Mouse (Mus musculus): ENCODE data around the gene Mif4gd. TPM values are rescaled to one million over a fixed set of nuclear protein-coding genes. Genes with fewer than 3 reads are reported as not detected.

Gene Mif4gd
- total RNA-seq, 2 experiments from 2014 or later: 46.0 to 55.0 TPM

DNA sequence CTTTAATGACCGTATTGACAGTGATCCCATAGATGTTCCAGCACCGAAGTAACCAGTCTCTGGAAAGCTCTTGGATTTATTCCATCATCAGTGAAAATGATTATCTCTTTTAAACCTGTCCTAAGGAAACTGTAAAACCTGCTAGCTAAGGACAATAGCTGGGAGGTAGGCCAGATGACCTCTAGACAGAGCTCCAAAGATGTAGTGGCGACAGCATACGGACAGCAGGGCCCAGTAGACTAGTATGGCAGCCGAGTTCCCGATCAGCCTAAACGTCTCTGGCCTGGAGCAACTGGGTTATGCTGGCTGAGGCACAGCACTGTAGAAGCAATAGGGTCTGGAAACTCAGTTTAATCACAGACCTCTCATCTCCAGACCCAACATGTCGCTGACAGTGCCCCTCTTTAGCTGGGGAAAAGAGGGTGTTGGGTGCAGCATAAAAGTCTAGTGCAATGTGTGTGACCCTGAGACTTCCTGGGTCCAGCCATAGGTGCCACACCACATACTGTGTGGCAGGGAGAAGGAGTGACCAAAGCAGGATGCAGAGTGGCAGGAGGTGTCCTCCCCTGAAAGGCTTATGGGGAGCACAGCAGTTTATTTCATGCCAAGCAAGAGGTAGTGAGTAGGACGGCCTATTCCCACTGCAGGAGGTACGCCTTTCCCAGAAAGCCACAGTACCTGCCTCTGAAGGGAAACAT lies 28.2 kb downstream of the Mif4gd start:
- intact Hi-C loops (cut with DNase I): no loop called here
- no peak overlapping the region for H3K4me3 ChIP-seq
- no peak for TF ChIP-seq CTCF (IDR thresholded peaks at IDR 0.05)
- H3K27ac ChIP-seq: no peak overlapping the region; the same call in 1 of the 2 replicates
- no peak for DNase-seq

- H3K4me3 ChIP-seq: no peak overlapping the region
- no peak for DNase-seq
- TF ChIP-seq CTCF (IDR thresholded peaks at IDR 0.05): no peak
- no peak overlapping the region for H3K27ac ChIP-seq
- intact Hi-C loops (cut with DNase I): no loop called here
Observed at GRCm38 (mm10) chr11:115582913-115583606, 29.7 kb downstream of the Mif4gd start.

GRCm38 (mm10) chr11:115579080-115579479 lies 33.7 kb downstream of the Mif4gd start:
- H3K27ac ChIP-seq: no peak overlapping the region
- DNase-seq: no peak
- no peak for TF ChIP-seq CTCF (IDR thresholded peaks at IDR 0.05)
- intact Hi-C loops (cut with DNase I): no loop called here
- H3K4me3 ChIP-seq: no peak overlapping the region

DNA sequence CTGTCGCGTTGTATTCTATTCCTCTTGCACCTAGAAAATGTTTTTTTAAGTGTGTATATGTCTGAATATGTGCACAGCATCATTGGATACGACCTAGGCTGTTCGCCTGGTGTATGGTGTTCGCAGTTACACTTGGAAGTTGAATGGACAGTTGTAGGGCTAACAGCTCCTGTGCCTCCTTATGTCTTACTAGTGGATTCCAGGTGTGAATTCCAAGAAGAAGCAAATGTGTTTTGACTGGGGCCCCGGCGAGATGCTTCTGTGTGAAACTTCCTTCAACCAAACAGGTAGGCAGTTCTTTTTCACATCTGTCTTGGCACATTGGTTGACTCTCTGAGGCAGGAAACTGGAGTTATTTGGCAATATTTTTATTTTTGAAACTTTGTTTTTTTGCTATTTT lies 47.8 kb downstream of the Mif4gd start:
- intact Hi-C loops (cut with DNase I): loop anchor here (5.0 kb wide), 1 partner anchor 73 kb away; the partner anchor contains the start of gene Nt5c
- Histone ChIP-seq H3K4me3 (peak overlapping the region; percentile 94), H3K27ac (peak overlapping the region; percentile 98; the same call in 1 of the 2 replicates)
- no peak for TF ChIP-seq CTCF (IDR thresholded peaks at IDR 0.05)
- no peak for DNase-seq

DNA sequence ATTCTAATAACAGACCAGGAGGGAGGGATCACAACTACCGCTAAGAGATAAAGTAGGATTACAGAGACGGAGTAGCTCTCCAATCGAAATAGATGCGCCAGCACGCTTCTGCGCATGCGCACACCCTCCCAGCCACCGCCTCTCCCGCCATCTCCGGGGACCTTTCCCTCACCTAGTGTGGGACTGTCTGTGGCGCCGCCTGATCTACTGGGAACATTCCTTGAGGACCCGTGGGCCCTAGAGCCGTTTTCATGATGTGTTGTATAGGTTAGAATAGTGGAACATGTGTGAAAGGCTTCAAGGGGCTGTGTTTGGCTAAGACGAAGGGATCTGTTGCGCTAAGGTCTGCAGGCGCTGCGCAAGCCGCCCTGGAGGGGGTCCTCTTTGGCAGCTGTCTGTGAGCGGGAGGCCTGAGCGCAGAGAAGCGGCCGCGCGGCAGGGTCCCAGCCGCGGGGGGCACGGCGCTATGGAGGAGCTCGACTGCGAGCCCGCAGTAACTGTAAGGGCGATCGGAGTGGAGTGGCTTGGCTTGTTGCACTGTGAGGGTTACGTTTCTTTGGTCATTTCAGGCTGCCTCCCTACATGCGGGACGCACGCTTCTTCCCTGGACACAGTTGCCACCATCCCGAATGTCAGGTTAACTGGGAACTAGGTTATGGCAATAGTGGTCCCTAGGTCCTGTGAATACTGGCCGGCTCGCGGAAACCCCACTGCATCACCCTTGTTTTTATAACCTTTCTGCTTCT lies 48.5 kb downstream of the Mif4gd start, which contains the start of gene Nup85:
TSS of gene Nup85 (plus strand) at position 371 of the 746 bp plus-strand sequence.
- Histone ChIP-seq H3K27ac (peak within 1 kb of the TSS; percentile 98), H3K4me3 (peak within 1 kb of the TSS; percentile 94)
- intact Hi-C loops (cut with DNase I): loop anchor here (5.0 kb wide), 1 partner anchor 72 kb away; the partner anchor contains the start of gene Nt5c
- peak; percentile 98 for DNase-seq
- no peak for TF ChIP-seq CTCF (IDR thresholded peaks at IDR 0.05)

GRCm38 (mm10) chr11:115563406-115563805 lies 49.4 kb downstream of the Mif4gd start:
- Histone ChIP-seq H3K4me3 (peak overlapping the region; percentile 94), H3K27ac (peak overlapping the region; percentile 98)
- TF ChIP-seq CTCF (IDR thresholded peaks at IDR 0.05): 0 out of 2 replicates have a peak, but pooled peaks have one; percentile 9
- intact Hi-C loops (cut with DNase I): loop anchor here (5.0 kb wide), 1 partner anchor 71 kb away; the partner anchor contains the start of gene Nt5c
- no peak for DNase-seq

Other genes with a start within 250 kb of the Mif4gd start
- gene Hid1, start 245.2 kb downstream of the Mif4gd start, total RNA-seq (2021): 1 to 10 TPM; 1.0 to 1.2 TPM
- gene Cdr2l, start 231.1 kb downstream of the Mif4gd start, total RNA-seq (2021): 1 to 10 TPM; 1.5 to 2.0 TPM
- gene Mrpl58, start 209.2 kb downstream of the Mif4gd start, total RNA-seq (2021): 10 to 100 TPM; 79.2 to 99.2 TPM
- gene Atp5h, start 193.0 kb downstream of the Mif4gd start, total RNA-seq (2021): 100 to 1,000 TPM; 680 to 956 TPM
- 10 to 100 TPM; 14.8 to 22.3 TPM for gene Kctd2, start 192.8 kb downstream of the Mif4gd start, total RNA-seq (2021)
- gene Trim80, start 172.4 kb downstream of the Mif4gd start, total RNA-seq (2021): not detected
- gene Slc16a5, start 150.5 kb downstream of the Mif4gd start, total RNA-seq (2021): not detected
- under 1 TPM; 0.95 to 0.99 TPM for gene Armc7, start 137.3 kb downstream of the Mif4gd start, total RNA-seq (2021)
- 1 to 10 TPM; 5.8 to 7.7 TPM for gene Nt5c, start 121.1 kb downstream of the Mif4gd start, total RNA-seq (2021)
- gene Jpt1, start 98.6 kb downstream of the Mif4gd start, total RNA-seq (2021): 10 to 100 TPM; 38.4 to 40.9 TPM
- 100 to 1,000 TPM; 138 to 164 TPM for gene Sumo2, start 76.7 kb downstream of the Mif4gd start, total RNA-seq (2021)
- gene Nup85, start 48.5 kb downstream of the Mif4gd start, total RNA-seq (2021): 10 to 100 TPM; 17.2 to 18.6 TPM
- gene Mrps7, start 9.0 kb downstream of the Mif4gd start, total RNA-seq (2021): 10 to 100 TPM; 66.8 to 88.5 TPM
- gene Gga3, start 8.9 kb downstream of the Mif4gd start, total RNA-seq (2021): 10 to 100 TPM; 18.8 to 20.7 TPM
- gene Slc25a19, start 15.3 kb upstream of the Mif4gd start, total RNA-seq (2021): 10 to 100 TPM; 43.1 to 51.5 TPM
- gene Grb2, start 95.6 kb upstream of the Mif4gd start, total RNA-seq (2021): 10 to 100 TPM; 60.3 to 74.7 TPM
- gene Tmem94, start 152.5 kb upstream of the Mif4gd start, total RNA-seq (2021): 10 to 100 TPM; 90.6 to 99.5 TPM
- 10 to 100 TPM; 14.5 to 19.2 TPM for gene Caskin2, start 200.7 kb upstream of the Mif4gd start, total RNA-seq (2021)
- gene Tsen54, start 201.8 kb upstream of the Mif4gd start, total RNA-seq (2021): 1 to 10 TPM; 6.2 to 6.9 TPM
- gene Llgl2, start 211.1 kb upstream of the Mif4gd start, total RNA-seq (2021): 1 to 10 TPM; 8.3 to 9.8 TPM
- not detected for gene Myo15b, start 245.4 kb upstream of the Mif4gd start, total RNA-seq (2021)